Mouse (Mus musculus): Measurements from ENCODE around the gene H2afx.

- TF ChIP-seq SMC3 (IDR thresholded peaks at IDR 0.05; ENCODE audit: low read depth, low read length) (no peak), POLR2A (IDR thresholded peaks at IDR 0.05; ENCODE audit: low read depth, low read length) (no peak), MAFK (IDR thresholded peaks at IDR 0.05; ENCODE audit: insufficient replicate concordance, low read length) (no peak), MAX (IDR thresholded peaks at IDR 0.05; ENCODE audit: low read length) (no peak), CHD1 (IDR thresholded peaks at IDR 0.05; ENCODE audit: low read depth, low read length) (no peak), USF2 (conservative IDR thresholded peaks at IDR 0.05; ENCODE audit: low read depth, low read length) (no peak), PAX5 (IDR thresholded peaks at IDR 0.05; ENCODE audit: low read length) (no peak), MEF2A (IDR thresholded peaks at IDR 0.05; ENCODE audit: borderline replicate concordance, low read depth, low read length) (no peak), UBTF (IDR thresholded peaks at IDR 0.05; ENCODE audit: low read depth, low read length) (no peak), CHD2 (IDR thresholded peaks at IDR 0.05; ENCODE audit: low read length) (no peak), SIN3A (IDR thresholded peaks at IDR 0.05; ENCODE audit: low read length) (no peak), NRF1 (IDR thresholded peaks at IDR 0.05; ENCODE audit: low read depth, low read length) (no peak)
Measured at GRCm38 (mm10) chr9:44347166-44347565, 12.7 kb downstream of the H2afx start.

All from CH12.LX (cell line).